Mouse (Mus musculus) CD4-positive, CD25-positive, alpha-beta regulatory T cell, adult 4 months (primary cell): ENCODE data around the gene Olfr71. TPM values are rescaled to one million over a fixed set of nuclear protein-coding genes. Genes with fewer than 3 reads are reported as not detected.

Source experiments
- ATAC-seq: one replicate; pipeline ENCODE4 v1.8.0; 2017
- polyA plus RNA-seq, 2 experiments: library from polyadenylated mRNA; unstranded; fragments of 100-300 nt; shearing (Covaris generic); gene quantifications; one replicate each; pipeline ENCODE4 v1.2.1; 2017

The Olfr71 gene
- polyA plus RNA-seq, 2 experiments from 2014 or later: not detected

DNA sequence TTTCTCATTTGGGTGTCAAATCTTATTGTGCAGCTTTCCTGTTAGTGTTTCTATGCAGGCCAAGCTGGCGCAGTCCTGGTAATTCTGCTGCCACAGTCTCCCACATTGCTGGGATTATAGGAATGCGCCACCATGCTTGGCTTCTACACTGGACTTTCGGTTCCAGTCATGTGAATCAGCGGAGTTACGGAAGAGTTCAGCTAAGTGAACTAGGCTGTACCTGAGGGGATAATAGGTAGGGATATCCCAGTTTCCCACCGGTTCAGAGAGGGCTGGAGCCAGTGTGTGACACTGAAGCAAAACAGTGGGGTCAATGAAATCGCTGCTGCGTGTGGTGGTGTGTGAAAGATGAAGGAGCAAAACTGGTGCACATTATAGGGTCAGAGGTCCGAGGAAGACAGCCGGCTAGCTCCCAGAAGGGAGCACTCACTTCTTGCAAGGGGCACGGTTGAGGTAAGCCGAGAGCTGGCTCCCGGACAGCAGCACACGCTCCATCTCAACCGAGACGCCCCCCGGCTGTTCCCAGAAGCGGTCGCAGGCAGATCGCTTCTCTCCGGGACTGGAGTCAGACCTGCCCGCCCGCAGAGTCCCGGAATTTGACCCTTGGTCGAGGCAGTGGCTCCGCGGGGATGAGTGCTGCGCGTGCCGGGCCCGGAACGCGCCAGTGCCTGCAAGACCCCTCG lies 54.3 kb downstream of the Olfr71 start:
- ATAC-seq: peak; percentile 5

Other genes starting within 250 kb of the Olfr71 start
- 100 to 1,000 TPM; 144 to 199 TPM for gene Sit1, start 226.5 kb downstream of the Olfr71 start, polyA plus RNA-seq
- 10 to 100 TPM; 64.0 to 76.0 TPM for gene Ccdc107, start 217.4 kb downstream of the Olfr71 start, polyA plus RNA-seq
- gene Arhgef39, start 210.6 kb downstream of the Olfr71 start, polyA plus RNA-seq: 1 to 10 TPM; 4.9 to 8.3 TPM
- 1 to 10 TPM in 1 of 2 experiments, under 1 TPM in 1; 0.32 to 1.5 TPM for gene Car9, start 203.3 kb downstream of the Olfr71 start, polyA plus RNA-seq
- not detected for gene Tpm2, start 186.5 kb downstream of the Olfr71 start, polyA plus RNA-seq
- gene Creb3, start 147.9 kb downstream of the Olfr71 start, polyA plus RNA-seq: 100 to 1,000 TPM; 114 to 125 TPM
- gene Tln1, start 147.6 kb downstream of the Olfr71 start, polyA plus RNA-seq: 100 to 1,000 TPM in 1 of 2 experiments, 10 to 100 TPM in 1; 83.5 to 103 TPM
- 10 to 100 TPM in 1 of 2 experiments, 1 to 10 TPM in 1; 6.7 to 13.0 TPM for gene Rgp1, start 131.5 kb downstream of the Olfr71 start, polyA plus RNA-seq
- gene Gba2, start 131.4 kb downstream of the Olfr71 start, polyA plus RNA-seq: 10 to 100 TPM; 12.1 to 15.5 TPM
- gene Msmp, start 125.8 kb downstream of the Olfr71 start, polyA plus RNA-seq: not detected
- gene Npr2, start 78.3 kb downstream of the Olfr71 start, polyA plus RNA-seq: not detected
- not detected for gene Spag8, start 56.7 kb downstream of the Olfr71 start, polyA plus RNA-seq
- 10 to 100 TPM; 38.8 to 43.7 TPM for gene Hint2, start 53.8 kb downstream of the Olfr71 start, polyA plus RNA-seq
- 1 to 10 TPM in 1 of 2 experiments, under 1 TPM in 1; 0.77 to 1.8 TPM for gene Tmem8b, start 41.3 kb downstream of the Olfr71 start, polyA plus RNA-seq
- 1 to 10 TPM; 2.4 to 2.6 TPM for gene Fam221b, start 41.1 kb downstream of the Olfr71 start, polyA plus RNA-seq
- not detected for gene Olfr70, start 9.4 kb downstream of the Olfr71 start, polyA plus RNA-seq
- not detected for gene Hrct1, start 16.9 kb upstream of the Olfr71 start, polyA plus RNA-seq
- not detected for gene Spaar, start 19.8 kb upstream of the Olfr71 start, polyA plus RNA-seq
- gene Olfr159, start 60.8 kb upstream of the Olfr71 start, polyA plus RNA-seq: not detected
- not detected for gene Olfr156, start 113.6 kb upstream of the Olfr71 start, polyA plus RNA-seq
- gene Olfr157, start 129.9 kb upstream of the Olfr71 start, polyA plus RNA-seq: under 1 TPM in 1 of 2 experiments, not detected in 1; 0.09 TPM
- not detected for gene Olfr155, start 141.3 kb upstream of the Olfr71 start, polyA plus RNA-seq
- gene Reck, start 165.3 kb upstream of the Olfr71 start, polyA plus RNA-seq: 1 to 10 TPM; 4.2 to 4.6 TPM
- gene Glipr2, start 247.1 kb upstream of the Olfr71 start, polyA plus RNA-seq: 100 to 1,000 TPM; 165 to 194 TPM